Mouse (Mus musculus) brain, adult 2 months (tissue): Measurements from ENCODE around the gene Cyp1b1.

Experiments
- DNase-seq: peaks from one replicate; pipeline ENCODE4 v3.0.0; 2011; ENCODE audit warnings: low read depth, low spot score

Cyp1b1 gene

GRCm38 (mm10) chr17:79714931-79715637, at the start of gene Cyp1b1:
Gene Cyp1b1 (minus strand): TSS chr17:79715061.
- no peak for DNase-seq

- no peak for DNase-seq
Observed at GRCm38 (mm10) chr17:79761841-79762240, 47.0 kb upstream of the Cyp1b1 start.

- no peak for DNase-seq
Observed at GRCm38 (mm10) chr17:79753831-79754230, 39.0 kb upstream of the Cyp1b1 start.

GRCm38 (mm10) chr17:79752836-79753235, 38.0 kb upstream of the Cyp1b1 start:
- no peak for DNase-seq

- no peak for DNase-seq
Observed at GRCm38 (mm10) chr17:79751661-79752191, 36.9 kb upstream of the Cyp1b1 start.

- DNase-seq = peak; percentile 52
Observed at GRCm38 (mm10) chr17:79749647-79750046, 34.8 kb upstream of the Cyp1b1 start.

GRCm38 (mm10) chr17:79746954-79747353, 32.1 kb upstream of the Cyp1b1 start:
- no peak for DNase-seq

GRCm38 (mm10) chr17:79746146-79746591, 31.3 kb upstream of the Cyp1b1 start:
- no peak for DNase-seq

- no peak for DNase-seq
Observed at GRCm38 (mm10) chr17:79745051-79745731, 30.3 kb upstream of the Cyp1b1 start.

- no peak for DNase-seq
Observed at GRCm38 (mm10) chr17:79743507-79743906, 28.6 kb upstream of the Cyp1b1 start.

- DNase-seq = no peak
Observed at GRCm38 (mm10) chr17:79742635-79743034, 27.8 kb upstream of the Cyp1b1 start.

- DNase-seq = peak; percentile 64
Observed at GRCm38 (mm10) chr17:79738847-79739498, 24.1 kb upstream of the Cyp1b1 start.

GRCm38 (mm10) chr17:79737598-79737997, 22.7 kb upstream of the Cyp1b1 start:
- DNase-seq = no peak

- no peak for DNase-seq
Observed at GRCm38 (mm10) chr17:79733039-79733438, 18.2 kb upstream of the Cyp1b1 start.

- no peak for DNase-seq
Observed at GRCm38 (mm10) chr17:79730988-79731387, 16.1 kb upstream of the Cyp1b1 start.

GRCm38 (mm10) chr17:79728585-79729503, 14.0 kb upstream of the Cyp1b1 start:
- DNase-seq = peak; percentile 12

GRCm38 (mm10) chr17:79728053-79728584, 13.3 kb upstream of the Cyp1b1 start:
- no peak for DNase-seq

GRCm38 (mm10) chr17:79726613-79727012, 11.8 kb upstream of the Cyp1b1 start:
- no peak for DNase-seq

- no peak for DNase-seq
Observed at GRCm38 (mm10) chr17:79720681-79721080, 5.8 kb upstream of the Cyp1b1 start.

GRCm38 (mm10) chr17:79715649-79716143, 835 bp upstream of the Cyp1b1 start:
- DNase-seq = peak; percentile 89
